Mouse (Mus musculus): ENCODE results near the gene Rnf34.

DNA sequence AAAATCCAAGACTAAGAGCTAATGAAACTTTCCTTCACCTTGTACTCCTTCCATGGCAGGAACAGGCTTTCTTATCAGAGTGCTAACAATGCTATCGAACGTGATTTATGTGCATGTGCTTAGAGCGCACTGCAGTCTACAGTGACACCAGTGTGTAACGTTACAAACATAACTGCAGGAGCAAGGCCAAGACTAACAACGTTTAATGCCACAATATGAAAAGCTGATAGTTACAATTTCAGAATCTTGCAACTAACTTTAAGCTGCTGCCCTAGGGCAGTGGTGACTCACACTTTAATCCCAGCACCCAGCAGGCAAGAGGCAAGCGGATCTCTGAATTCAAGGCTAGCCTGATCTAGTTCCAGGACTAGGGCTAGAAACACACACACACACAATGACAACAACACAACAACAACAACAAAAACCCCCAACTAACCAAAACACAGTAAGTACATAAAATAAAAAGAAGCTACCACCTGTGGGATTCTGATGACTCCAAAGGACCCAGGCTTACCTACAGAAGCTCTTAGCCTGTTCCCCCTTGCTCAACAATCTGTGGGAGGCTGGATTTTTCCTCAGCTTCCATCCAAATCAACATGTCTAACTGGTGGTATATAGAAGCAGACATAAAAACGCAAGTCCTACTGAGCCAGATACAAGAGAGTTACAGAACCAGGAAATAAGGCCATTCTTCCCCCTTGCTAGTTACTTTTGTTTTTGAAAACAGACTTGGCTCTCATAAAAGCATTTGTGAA lies 34.9 kb downstream of the Rnf34 start:
- no peak for TF ChIP-seq POLR2A (IDR thresholded peaks at IDR 0.05; ENCODE audit: borderline replicate concordance, low read depth, low read length)
- TF ChIP-seq CTCF (IDR thresholded peaks at IDR 0.05; ENCODE audit: low read depth, low read length) = no peak

Measured in bone marrow macrophage, adult 2 months (primary cell).